Mouse (Mus musculus) ovary, adult 10 weeks (tissue): ENCODE results near the gene Kif13a. TPM values are rescaled to one million over a fixed set of nuclear protein-coding genes. Genes with fewer than 3 reads are reported as not detected.

ENCODE experiments used
- polyA plus RNA-seq: library from polyadenylated mRNA; stranded (reverse); fragments of 350-450 nt; fragmentation: Illumina TruSeq; extraction: RNeasy Lipid Tissue Mini Kit (QIAGEN cat#74804); gene quantifications from one replicate; pipeline ENCODE4 v1.2.3, GENCODE M21; 2014

The Kif13a gene
- polyA plus RNA-seq = 17.1 TPM

GRCm38 (mm10) chr13:46929719-46930658, at the start of gene Kif13a:
Kif13a (minus strand) TSS chr13:46929867.

GRCm38 (mm10) chr13:46727837-46728268, 201.8 kb downstream of the Kif13a start, which contains the start of gene Nup153:
Nup153 (minus strand) TSS chr13:46727940.

Other genes starting within 250 kb of the Kif13a start
- 169 TPM for gene Nup153, start 201.9 kb downstream of the Kif13a start, polyA plus RNA-seq
- gene Nhlrc1, start 85.0 kb upstream of the Kif13a start, polyA plus RNA-seq = 9.9 TPM
- gene Kdm1b, start 113.6 kb upstream of the Kif13a start, polyA plus RNA-seq = 90.8 TPM
- gene Tpmt, start 114.9 kb upstream of the Kif13a start, polyA plus RNA-seq = 38.1 TPM
- gene Dek, start 176.3 kb upstream of the Kif13a start, polyA plus RNA-seq = 626 TPM
- 34.8 TPM for gene Rnf144b, start 192.8 kb upstream of the Kif13a start, polyA plus RNA-seq